Mouse (Mus musculus) CH12F3 (cell line): ENCODE measurements around the gene Syt14.

ENCODE experiments used
- in situ Hi-C: fragments of 300-500 bp; cut with MboI; formaldehyde crosslinking; loops from 2 replicates; pipeline ENCODE4 v1.14.3; 2020; ENCODE audit warnings: low sequenced_read_pairs

The Syt14 gene

DNA sequence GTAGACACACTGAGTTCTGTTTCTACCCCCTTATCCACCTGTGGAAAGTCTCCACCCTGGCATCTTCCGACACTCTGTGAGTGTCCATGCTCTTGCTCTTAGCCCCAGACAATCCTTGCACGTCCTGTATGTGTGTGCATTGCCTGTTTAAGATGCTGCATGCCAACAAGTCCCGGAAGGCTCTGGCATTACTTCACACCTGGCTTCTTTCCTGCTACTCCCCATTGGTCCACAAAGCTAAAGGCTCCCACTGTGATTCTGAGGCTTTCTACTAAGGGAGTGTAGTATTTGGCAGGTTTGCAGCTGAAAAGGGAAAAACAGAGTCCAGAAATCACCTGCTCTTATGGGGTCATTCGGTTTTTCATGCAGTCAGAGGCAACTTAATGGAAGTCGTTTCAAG is 162.7 kb downstream of the Syt14 start:
- in situ Hi-C loops: no loop called here

DNA sequence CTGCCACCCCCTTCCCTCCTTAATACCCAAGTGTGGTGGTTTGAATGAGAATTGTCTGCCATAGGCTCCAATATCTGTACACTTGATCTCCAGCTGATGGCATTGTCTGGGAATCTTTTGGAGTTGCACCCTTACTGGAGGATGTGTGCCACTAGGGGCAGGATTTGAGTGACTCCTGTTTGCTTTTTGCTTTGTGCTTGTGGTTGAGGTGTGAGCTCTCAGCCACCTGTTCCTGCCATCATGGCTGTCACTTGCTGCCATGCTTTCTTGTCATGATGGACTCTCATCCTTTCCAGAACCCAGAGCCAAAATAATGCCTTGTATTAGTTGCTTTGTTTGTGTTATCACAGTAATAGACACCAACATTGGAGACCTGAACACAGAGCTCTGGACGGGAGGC is 165.8 kb downstream of the Syt14 start:
- in situ Hi-C loops: no loop called here

DNA sequence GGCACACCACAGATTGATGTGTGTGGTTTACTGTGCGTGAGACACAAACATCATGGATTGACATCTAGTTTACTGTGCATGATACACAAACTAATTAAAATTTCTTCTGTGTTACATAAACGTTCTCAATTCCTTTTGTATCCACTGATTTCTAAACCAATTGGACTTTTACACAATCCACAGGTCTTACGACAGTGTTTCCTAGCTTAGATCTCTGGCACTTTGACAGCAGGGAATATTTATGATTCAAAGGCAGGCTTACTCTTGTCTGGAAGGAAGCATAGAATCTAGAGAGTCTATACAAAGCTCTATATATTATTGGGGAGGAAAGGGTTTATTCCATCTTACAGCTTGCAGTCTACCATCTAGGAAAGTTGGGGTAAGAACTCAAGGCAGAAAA is 171.1 kb downstream of the Syt14 start:
- in situ Hi-C loops: no loop called here

DNA sequence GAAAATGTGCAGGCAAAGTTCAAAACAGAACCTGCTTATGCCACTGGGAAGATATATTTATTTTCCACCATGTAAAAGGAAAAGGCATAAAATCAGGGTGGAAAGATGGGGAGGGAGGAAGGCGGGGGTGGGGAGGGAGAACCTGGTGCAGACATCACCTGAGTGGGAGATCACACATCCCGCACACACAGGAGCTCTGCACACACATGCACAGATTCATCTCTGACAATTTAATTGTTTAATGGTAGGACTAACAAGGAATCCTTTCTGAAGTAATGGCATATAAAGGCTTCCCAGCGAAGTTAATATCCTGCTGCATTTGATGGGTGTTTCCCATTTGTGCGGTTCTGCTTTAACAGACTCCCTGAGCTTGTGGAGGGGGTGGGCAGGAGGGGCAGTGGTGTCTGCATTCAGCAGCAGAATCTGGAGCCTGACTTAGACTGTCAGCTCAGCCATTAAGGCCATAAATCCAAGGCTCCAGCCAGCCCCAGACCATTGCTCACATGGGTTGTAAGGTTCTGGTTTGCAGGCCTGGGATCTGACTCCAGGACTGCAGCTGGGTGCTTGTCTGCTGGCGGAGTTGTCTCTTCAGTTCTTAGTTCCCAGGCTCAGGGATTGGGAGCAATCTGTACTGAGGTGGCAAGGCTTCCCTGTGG is 174.1 kb downstream of the Syt14 start:
- in situ Hi-C loops: no loop called here

DNA sequence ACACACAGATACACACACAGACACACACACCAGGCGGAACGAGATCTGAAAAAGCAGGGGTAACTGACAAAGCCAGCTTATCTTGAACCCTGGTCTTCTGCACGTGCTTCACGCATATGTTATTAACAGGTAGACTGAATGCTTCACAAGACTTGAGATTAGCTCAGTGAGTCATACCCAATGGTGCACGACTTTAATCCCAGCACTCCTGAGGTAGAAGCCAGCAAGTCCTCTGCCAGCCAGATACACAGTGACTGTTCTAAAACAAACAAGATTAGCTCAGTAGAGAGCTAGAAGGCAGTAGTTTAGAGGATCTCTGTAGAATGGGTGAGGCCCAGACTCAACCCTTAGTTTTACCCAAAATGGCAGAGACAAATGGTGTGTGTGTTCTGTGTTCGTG is 175.3 kb downstream of the Syt14 start:
- in situ Hi-C loops: no loop called here

DNA sequence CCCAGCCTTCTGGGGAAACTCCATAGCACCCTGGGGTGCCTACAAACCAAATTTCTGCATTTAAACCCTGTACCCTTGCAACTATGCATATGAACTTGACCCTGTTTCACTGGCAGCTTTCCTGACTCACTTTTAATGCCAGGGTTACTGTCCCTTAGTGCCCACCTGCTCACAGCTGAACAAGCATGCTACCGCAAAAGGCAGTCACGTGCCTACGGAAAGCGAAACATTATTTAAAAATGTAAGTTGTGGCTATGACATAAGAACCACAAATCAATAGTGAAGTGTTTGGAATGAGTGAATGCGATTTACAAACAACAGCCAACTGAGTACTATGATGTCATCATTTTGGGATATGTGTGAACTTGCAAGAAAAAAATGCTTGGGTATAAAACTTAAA is 178.0 kb downstream of the Syt14 start:
- in situ Hi-C loops: no loop called here

DNA sequence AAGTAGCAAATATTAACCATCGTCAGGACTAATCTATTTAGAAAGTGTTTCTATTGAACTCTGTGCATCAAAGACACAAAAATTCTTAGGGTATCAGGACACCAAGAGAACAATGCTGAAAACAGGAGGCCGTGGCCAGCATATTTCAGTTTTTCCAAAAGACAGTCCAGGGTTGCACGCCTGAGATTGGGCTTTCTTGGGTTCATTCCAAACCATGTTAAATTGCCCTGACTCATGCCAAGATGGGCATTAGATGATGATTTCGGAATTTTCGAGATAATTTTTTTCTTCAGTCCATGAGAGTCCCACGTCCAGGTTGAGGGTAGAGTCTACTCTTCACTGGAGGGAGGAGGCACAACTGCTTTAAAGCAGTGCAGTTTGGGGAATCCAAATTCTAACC is 178.6 kb downstream of the Syt14 start:
- in situ Hi-C loops: no loop called here

DNA sequence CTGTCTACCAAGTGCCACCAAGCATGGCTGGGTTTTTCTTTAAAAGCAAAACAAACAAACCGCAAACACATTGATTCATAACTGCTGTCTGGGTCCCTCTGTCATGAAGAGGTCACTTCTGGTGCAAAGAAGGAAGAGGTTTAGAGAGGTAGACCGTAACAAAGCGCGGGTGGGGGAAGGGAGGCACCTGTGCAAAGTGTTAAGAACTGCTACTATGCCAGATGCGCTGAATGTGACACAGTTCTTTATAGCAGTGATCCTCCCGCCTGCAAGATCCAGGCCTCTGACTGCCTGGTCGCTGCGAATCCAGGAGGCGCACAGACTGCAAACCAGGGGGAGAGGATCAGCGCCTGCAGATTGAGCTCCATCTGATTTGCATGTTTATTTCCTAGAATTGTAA is 179.2 kb downstream of the Syt14 start:
- in situ Hi-C loops: no loop called here

DNA sequence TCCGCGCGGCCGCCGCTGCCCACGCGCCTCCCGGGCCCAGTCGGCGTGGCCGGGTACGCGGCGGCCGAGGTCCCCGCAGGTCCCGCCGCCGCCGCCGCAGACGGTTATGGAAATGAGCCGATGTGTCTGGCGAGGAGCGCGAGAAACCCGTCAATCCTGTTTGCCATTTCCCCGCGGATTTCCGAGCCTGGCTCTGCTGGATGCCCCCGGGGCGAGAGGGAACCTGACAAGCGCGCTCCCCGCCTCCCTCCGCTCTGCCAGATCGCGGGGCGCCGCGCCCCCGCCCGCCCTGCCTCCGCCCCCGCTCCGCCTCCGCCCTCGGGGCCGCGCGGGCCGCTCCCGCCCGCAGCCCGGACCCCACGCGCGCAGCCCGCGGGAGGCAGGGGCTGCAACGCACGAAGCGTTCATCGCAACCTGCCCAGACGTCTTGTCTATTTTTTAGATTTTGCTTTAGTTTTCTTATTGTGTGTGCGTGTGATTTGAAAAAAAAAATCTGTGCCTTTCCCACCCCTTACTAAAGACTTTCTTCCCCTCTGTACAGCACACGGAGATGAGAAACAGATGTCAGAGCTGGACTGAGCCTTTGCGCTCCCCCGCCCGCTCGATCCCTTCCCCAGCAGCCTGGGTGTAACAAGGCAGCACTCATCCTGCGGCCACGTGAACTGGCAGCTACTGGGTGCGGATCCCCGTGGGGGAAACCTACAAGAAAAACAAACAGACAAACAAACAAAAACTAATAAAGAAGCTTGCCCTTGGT is 179.9 kb downstream of the Syt14 start, which contains the start of gene Sertad4:
Gene Sertad4 (minus strand): TSS at position 283 of the 757 bp plus-strand sequence.
- in situ Hi-C loops: no loop called here

DNA sequence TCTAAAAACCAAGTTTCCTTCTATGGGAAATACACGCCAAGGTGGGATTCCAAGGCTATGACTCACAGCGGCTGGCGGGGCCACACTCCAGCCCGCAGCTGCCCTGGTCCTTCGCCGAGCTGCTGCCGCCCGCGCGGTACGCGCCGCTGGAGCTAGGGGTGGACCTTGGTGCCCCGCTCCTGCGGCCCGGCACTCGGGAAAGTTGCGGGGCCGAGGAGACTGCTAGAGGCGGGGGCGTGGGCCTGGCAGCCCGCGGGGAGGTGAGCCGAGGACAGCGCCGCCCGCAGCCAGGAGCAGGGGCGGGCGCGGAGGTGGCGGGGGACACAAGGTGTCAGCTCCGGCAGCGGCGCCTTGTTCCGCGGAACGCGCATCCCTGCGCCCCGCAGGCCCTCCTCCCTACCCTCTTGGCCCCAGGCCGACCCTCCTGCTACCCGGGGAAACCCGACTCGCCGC is 180.7 kb downstream of the Syt14 start:
- in situ Hi-C loops: no loop called here

DNA sequence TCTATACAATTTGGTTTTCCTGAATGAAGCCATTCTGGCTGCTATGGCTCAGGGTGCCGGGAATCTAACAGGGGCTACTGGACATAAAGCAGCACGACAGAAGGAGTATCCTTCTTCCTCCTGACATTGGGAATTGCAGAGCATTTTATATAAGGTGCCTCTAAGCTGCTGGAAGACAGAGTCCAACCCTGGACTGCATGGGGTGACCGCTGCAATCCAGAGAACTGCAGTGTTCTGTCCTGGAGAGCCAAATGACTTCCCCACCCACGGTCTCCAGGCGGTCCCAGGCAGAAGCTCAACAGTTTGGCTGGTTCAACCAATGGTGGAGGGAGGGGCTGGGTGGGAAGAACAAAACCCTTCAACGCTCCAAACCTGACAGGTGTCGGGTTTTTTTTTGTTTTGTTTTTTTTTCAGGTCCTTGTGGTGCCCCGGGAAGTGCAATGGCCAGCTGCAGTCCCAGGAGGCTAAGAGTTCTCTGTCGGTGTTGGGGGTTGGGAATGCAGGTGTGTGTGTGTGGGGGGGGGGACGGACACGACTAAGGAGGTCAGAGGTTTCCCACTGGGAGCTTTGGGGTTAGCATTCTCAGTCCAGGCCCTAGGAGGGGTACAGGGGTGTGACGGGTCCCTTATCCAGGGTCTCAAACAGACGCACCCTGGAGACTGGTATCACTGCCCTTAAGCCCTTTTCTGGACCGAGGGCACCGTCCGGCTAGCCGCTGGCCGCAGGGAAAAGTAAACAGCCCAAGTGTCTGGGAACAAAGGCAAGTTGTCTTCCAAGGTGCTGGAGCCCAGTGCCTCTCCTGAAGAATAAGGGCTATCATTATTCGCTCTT is 181.4 kb downstream of the Syt14 start:
- in situ Hi-C loops: no loop called here

DNA sequence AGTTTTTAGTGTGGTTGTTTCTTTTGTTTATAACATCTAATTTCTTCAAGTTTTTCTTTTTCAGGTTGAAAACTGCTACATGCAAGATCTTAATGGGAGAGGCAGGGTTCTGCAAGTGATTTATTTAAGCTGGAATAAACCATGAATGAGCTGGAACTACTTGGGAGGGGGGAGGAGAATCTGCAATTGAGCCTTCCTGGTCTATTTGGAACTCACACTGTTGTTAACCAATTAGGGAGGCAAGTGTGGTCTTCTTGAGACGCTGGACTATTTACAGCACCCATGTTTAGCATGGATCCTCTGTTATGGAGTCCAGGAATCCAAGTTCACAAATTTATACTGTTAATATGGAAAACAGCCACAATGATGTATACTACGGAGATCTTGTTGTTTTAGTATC is 182.1 kb downstream of the Syt14 start:
- in situ Hi-C loops: no loop called here

DNA sequence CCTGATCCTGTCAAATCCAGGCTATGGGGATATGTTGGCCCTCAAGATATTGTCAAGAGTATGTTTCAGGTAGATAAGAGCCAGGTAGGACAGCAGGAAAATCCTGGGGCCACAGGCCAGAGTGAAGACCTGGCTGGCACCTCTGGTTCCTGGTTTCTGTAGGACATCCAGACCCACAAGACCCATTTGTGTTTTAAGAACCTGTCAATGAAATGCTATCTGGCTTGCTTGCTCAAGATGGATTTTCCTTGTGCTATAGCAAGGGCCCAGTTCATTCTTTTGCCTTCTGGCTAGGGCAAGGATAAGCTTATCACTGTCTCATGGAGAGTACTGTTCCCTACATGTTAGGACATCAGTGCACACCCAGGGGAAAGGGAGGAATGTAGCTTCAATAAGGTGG is 183.5 kb downstream of the Syt14 start:
- in situ Hi-C loops: no loop called here

DNA sequence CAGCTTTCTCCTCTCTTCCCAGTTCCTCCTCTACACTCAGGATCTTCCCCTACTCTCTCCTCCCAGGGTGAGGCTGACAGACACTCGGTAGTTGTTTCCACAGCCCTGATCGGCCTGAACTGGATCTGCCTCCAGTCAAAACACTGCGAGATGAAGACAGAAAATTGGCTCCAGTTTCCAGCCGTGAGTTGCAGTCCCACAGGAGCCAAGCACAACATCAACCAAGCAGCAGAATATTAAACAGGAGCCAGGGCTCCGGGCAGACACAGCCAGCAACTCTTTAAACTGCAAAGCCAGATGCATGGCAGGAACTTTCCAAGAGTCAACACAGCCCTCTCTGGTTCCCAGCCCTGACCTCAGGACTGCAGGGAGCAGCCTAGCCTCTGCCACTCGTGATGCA is 183.9 kb downstream of the Syt14 start:
- in situ Hi-C loops: no loop called here

DNA sequence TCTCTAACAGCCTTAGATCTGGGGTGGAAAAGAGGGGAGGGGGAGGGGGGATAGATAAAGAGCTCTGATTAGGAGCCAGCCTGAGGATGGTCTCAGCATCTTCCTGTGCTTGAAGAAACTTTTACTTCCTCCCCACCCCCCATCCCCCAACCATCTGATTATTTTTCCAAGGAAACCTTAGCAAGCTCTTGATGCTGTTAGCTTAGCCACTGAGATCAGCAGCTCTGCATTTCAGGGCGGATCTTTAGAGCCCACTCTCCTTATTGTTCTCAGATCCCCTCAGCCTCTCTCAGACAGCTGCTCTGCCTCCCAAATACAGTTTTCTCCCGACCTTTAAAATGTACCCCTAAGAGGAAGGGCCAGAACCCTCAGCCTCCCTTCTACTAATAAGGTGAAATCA is 184.4 kb downstream of the Syt14 start:
- in situ Hi-C loops: no loop called here

DNA sequence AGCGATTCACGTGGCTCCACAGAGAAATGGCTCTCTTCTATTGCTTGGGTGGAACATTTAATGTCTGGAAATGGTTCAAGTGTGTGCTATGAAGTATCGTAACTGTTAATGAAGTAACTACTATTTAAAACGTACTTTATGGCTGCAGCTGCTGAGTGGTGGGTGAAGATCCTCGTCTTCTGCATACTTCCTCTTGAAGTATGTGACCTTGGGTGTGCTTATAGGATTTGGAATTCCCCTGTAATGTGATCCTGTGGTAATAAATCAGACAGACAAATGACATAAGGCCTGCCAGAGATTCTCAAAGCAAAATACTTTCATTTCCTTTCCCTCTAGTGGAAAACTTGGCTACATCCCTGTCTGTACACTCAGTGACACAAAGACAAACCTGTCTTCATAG is 186.0 kb downstream of the Syt14 start:
- in situ Hi-C loops: no loop called here

DNA sequence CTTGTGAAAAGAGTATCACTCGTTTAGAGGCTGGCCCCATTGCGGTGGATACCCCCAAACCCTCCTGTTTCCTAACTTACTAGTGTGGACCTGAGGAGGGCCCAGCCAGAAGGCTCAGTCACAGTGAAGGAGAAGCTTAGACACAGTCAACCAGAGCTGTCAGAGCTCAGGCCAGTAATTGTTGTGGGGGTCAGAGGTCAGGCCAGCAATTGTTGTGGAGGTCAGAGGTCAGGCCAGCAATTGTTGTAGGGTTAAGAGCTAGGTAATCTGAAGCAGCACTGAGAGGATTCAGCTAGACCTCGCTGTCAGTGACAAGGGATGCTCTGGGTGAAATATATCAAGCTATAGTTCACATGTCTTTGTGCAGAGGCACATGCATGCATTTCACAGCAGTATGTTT is 188.3 kb downstream of the Syt14 start:
- in situ Hi-C loops: no loop called here
